Mouse (Mus musculus): Measurements from ENCODE around the gene Glg1.
"Not testable (repeated sequence)": the region's sequence is repeated elsewhere in the genome, so short reads cannot be mapped to it uniquely, and the experiment has no call there.

Gene Glg1

GRCm38 (mm10) chr8:111252487-111253112 lies 6.4 kb downstream of the Glg1 start:
- no peak for DNase-seq (ENCODE audit: low spot score in 2 of 2)

- DNase-seq (ENCODE audit: low spot score in 2 of 2), result no peak
Measured at GRCm38 (mm10) chr8:111250111-111250510, 8.9 kb downstream of the Glg1 start.

- no peak for DNase-seq (ENCODE audit: low spot score in 2 of 2)
Measured at GRCm38 (mm10) chr8:111248136-111248535, 10.9 kb downstream of the Glg1 start.

- not testable (repeated sequence) for DNase-seq (ENCODE audit: low spot score in 2 of 2)
Measured at GRCm38 (mm10) chr8:111246864-111247263, 12.2 kb downstream of the Glg1 start.

- DNase-seq (ENCODE audit: low spot score in 2 of 2), result no peak
Measured at GRCm38 (mm10) chr8:111246287-111246830, 12.7 kb downstream of the Glg1 start.

GRCm38 (mm10) chr8:111237301-111237700 lies 21.7 kb downstream of the Glg1 start:
- DNase-seq (ENCODE audit: low spot score in 2 of 2), result no peak

- no peak for DNase-seq (ENCODE audit: low spot score in 2 of 2)
Measured at GRCm38 (mm10) chr8:111233730-111234129, 25.3 kb downstream of the Glg1 start.

- peak in 1 of 2 experiments; percentile 10 for DNase-seq (ENCODE audit: low spot score in 2 of 2)
Measured at GRCm38 (mm10) chr8:111224153-111224552, 34.9 kb downstream of the Glg1 start.

- peak; percentile 64 to 80 for DNase-seq (ENCODE audit: low spot score in 2 of 2)
Measured at GRCm38 (mm10) chr8:111218107-111218506, 40.9 kb downstream of the Glg1 start.

- no peak for DNase-seq (ENCODE audit: low spot score in 2 of 2)
Measured at GRCm38 (mm10) chr8:111213406-111213805, 45.6 kb downstream of the Glg1 start.

- no peak for DNase-seq (ENCODE audit: low spot score in 2 of 2)
Measured at GRCm38 (mm10) chr8:111211180-111211579, 47.8 kb downstream of the Glg1 start.

GRCm38 (mm10) chr8:111209874-111210273 lies 49.1 kb downstream of the Glg1 start:
- no peak for DNase-seq (ENCODE audit: low spot score in 2 of 2)

GRCm38 (mm10) chr8:111206321-111206720 lies 52.7 kb downstream of the Glg1 start:
- DNase-seq (ENCODE audit: low spot score in 2 of 2), result no peak

GRCm38 (mm10) chr8:111205033-111205432 lies 54.0 kb downstream of the Glg1 start:
- no peak for DNase-seq (ENCODE audit: low spot score in 2 of 2)

GRCm38 (mm10) chr8:111203341-111203740 lies 55.7 kb downstream of the Glg1 start:
- no peak for DNase-seq (ENCODE audit: low spot score in 2 of 2)

GRCm38 (mm10) chr8:111197966-111198365 lies 61.0 kb downstream of the Glg1 start:
- no peak for DNase-seq (ENCODE audit: low spot score in 2 of 2)

- no peak for DNase-seq (ENCODE audit: low spot score in 2 of 2)
Measured at GRCm38 (mm10) chr8:111196181-111196580, 62.8 kb downstream of the Glg1 start.

GRCm38 (mm10) chr8:111188594-111189211 lies 70.3 kb downstream of the Glg1 start:
- no peak for DNase-seq (ENCODE audit: low spot score in 2 of 2)

GRCm38 (mm10) chr8:111187470-111187869 lies 71.5 kb downstream of the Glg1 start:
- DNase-seq (ENCODE audit: low spot score in 2 of 2), result no peak

GRCm38 (mm10) chr8:111185472-111185947 lies 73.5 kb downstream of the Glg1 start:
- peak; percentile 28 to 48 for DNase-seq (ENCODE audit: low spot score in 2 of 2)

GRCm38 (mm10) chr8:111171661-111172060 lies 87.4 kb downstream of the Glg1 start:
- no peak for DNase-seq (ENCODE audit: low spot score in 2 of 2)

- peak; percentile 23 to 27 for DNase-seq (ENCODE audit: low spot score in 2 of 2)
Measured at GRCm38 (mm10) chr8:111157617-111158016, 101.4 kb downstream of the Glg1 start.

Measured in right cerebral cortex, postnatal 36 days (tissue).